Mouse (Mus musculus) limb, embryonic 14.5 days (tissue): ENCODE data around the gene Nfxl1. TPM values are rescaled to one million over a fixed set of nuclear protein-coding genes. Genes with fewer than 3 reads are reported as not detected.
"Not testable (repeated sequence)": the region's sequence is repeated elsewhere in the genome, so short reads cannot be mapped to it uniquely, and the experiment has no call there.

Experiments
- ATAC-seq: fragments of 200-750 bp; cut with Nextera tagmentation; 2 replicates; pipeline ENCODE4 v1.8.0; 2017; ENCODE audit warnings: low read depth, moderate number of reproducible peaks, moderate TSS enrichment; ENCODE audit not compliant: low FRiP score
- DNase-seq: peaks from one replicate; pipeline ENCODE4 v3.0.0-alpha.2; 2015; ENCODE audit warnings: low spot score
- H3K27ac ChIP-seq: fragments of 300-500 bp; sonication (generic); replicated peaks from 2 replicates; pipeline ENCODE4 v1.5.1; 2014; ENCODE audit warnings: low read depth, mild to moderate bottlenecking, low read length, moderate library complexity, mixed read lengths
- H3K27me3 ChIP-seq: fragments of 300-500 bp; sonication (generic); 2 replicates; pipeline ENCODE4 v1.6.1; 2014; ENCODE audit warnings: low read length, mixed read lengths; ENCODE audit not compliant: control insufficient read depth, insufficient read depth
- H3K36me3 ChIP-seq: fragments of 300-500 bp; sonication (generic); 2 replicates; pipeline ENCODE4 v1.6.1; 2014; ENCODE audit warnings: mild to moderate bottlenecking, low read length, moderate library complexity, mixed read lengths; ENCODE audit not compliant: control insufficient read depth, insufficient read depth
- H3K4me1 ChIP-seq: fragments of 300-500 bp; sonication (generic); 2 replicates; pipeline ENCODE4 v1.6.1; 2014; ENCODE audit warnings: antibody characterized with exemption, low read length, mixed read lengths; ENCODE audit not compliant: control insufficient read depth, insufficient read depth
- H3K4me2 ChIP-seq: fragments of 300-500 bp; sonication (generic); replicated peaks from 2 replicates; pipeline ENCODE4 v1.6.1; 2014; ENCODE audit warnings: low read depth, mild to moderate bottlenecking, low read length, moderate library complexity; ENCODE audit not compliant: severe bottlenecking
- H3K4me3 ChIP-seq: fragments of 300-500 bp; sonication (generic); replicated peaks from 2 replicates; pipeline ENCODE4 v1.5.1; 2014; ENCODE audit warnings: low read length
- H3K9ac ChIP-seq: fragments of 300-500 bp; sonication (generic); 2 replicates; pipeline ENCODE4 v1.6.1; 2014; ENCODE audit warnings: mild to moderate bottlenecking, low read depth, low read length, moderate library complexity; ENCODE audit not compliant: severe bottlenecking
- H3K9me3 ChIP-seq: fragments of 300-500 bp; sonication (generic); 2 replicates; pipeline ENCODE4 v1.6.1; 2016; ENCODE audit warnings: low read length; ENCODE audit not compliant: control insufficient read depth
- POLR2A ChIP-seq: fragments of 200-500 bp; IDR thresholded peaks from 2 replicates; pipeline ENCODE4 v1.8.0; 2012; ENCODE audit warnings: inconsistent platforms, mild to moderate bottlenecking, moderate library complexity, borderline replicate concordance; ENCODE audit not compliant: insufficient read depth, insufficient read length; ENCODE audit errors: extremely low read depth
- WGBS: fragments of 180-500 bp; shearing (Covaris S2); extraction: QIAGEN DNeasy Blood & Tissue Kit; methylation state at CpG from one replicate; pipeline ENCODE4 v1.1.7; 2014; 5-methylcytosine and 5-hydroxymethylcytosine counted together
- polyA plus RNA-seq, 2 experiments: library from polyadenylated mRNA; depleted of rRNA in 1 of 2; stranded (reverse) in 1 of 2; unstranded in 1 of 2; fragments of >200 nt; fragmentation: Nextera tagmentation in 1 of 2; extraction: Ambion mirVana in 1 of 2; gene quantifications; 2 replicates each; pipeline versions ENCODE4 v1.2.1 to v1.2.3; 2012 to 2014

The Nfxl1 gene
- polyA plus RNA-seq (2012; rRNA removed) (29.9 and 31.0 TPM in 2 replicates), polyA plus RNA-seq (2014; fragmentation: Nextera tagmentation; extraction: Ambion mirVana) (25.2 and 25.8 TPM in 2 replicates)

GRCm38 (mm10) chr5:72559544-72560049 lies at the start of gene Nfxl1:
Gene Nfxl1, minus strand, starts transcription at chr5:72559684.
- Histone ChIP-seq H3K4me3 (peak within 1 kb of the TSS; percentile 95), H3K4me2 (peak within 1 kb of the TSS; percentile 64), H3K9me3 (no peaks in the 10 kb centered on the region), H3K36me3 (peaks cover 11% of the 10 kb centered on the region), H3K27ac (peak within 1 kb of the TSS; percentile 67), H3K27me3 (no peaks in the 10 kb centered on the region), H3K9ac (peak within 1 kb of the TSS; percentile 92), H3K4me1 (peaks cover 16% of the 10 kb centered on the region)
- DNase-seq (peak; percentile 97), ATAC-seq (peak; percentile 97)
- TF ChIP-seq POLR2A: peak; percentile 82; the same call in 1 of the 2 replicates
- WGBS: under 1% methylated on average over 42 of the region's 42 CpGs

GRCm38 (mm10) chr5:72603138-72603537 lies 43.7 kb upstream of the Nfxl1 start:
- DNase-seq (no peak), ATAC-seq (no peak)
- no peak overlapping the region for H3K27ac ChIP-seq
- no peaks in the 10 kb centered on the region for H3K4me1 ChIP-seq
- H3K4me2 ChIP-seq: no peak overlapping the region
- no peaks in the 10 kb centered on the region for H3K27me3 ChIP-seq
- no peaks in the 10 kb centered on the region for H3K36me3 ChIP-seq
- no peaks in the 10 kb centered on the region for H3K9me3 ChIP-seq
- H3K4me3 ChIP-seq: no peak overlapping the region
- no peak overlapping the region for H3K9ac ChIP-seq
- no peak for TF ChIP-seq POLR2A
- WGBS: 93% methylated on average over 4 of the region's 4 CpGs

- Histone ChIP-seq H3K36me3 (no peaks in the 10 kb centered on the region), H3K9me3 (no peaks in the 10 kb centered on the region), H3K27ac (no peak overlapping the region), H3K9ac (no peak overlapping the region), H3K4me1 (no peaks in the 10 kb centered on the region), H3K4me2 (no peak overlapping the region), H3K4me3 (no peak overlapping the region), H3K27me3 (no peaks in the 10 kb centered on the region)
- ATAC-seq (no peak; the same call in 1 of the 2 replicates), DNase-seq (peak; percentile 27)
- no peak for TF ChIP-seq POLR2A
- WGBS: 19% methylated on average over 5 of the region's 5 CpGs
These were observed 41.5 kb upstream of the Nfxl1 start for GRCm38 (mm10) chr5:72601006-72601405.

GRCm38 (mm10) chr5:72587192-72587681 lies 27.8 kb upstream of the Nfxl1 start, which contains the start of gene Gm5868:
Gene Gm5868, minus strand, starts transcription at chr5:72587551.
- no peaks in the 10 kb centered on the region for H3K4me1 ChIP-seq
- peak within 1 kb of the TSS; percentile 40 for H3K9ac ChIP-seq
- H3K4me2 ChIP-seq: peak within 1 kb of the TSS; percentile 59
- DNase-seq (no peak), ATAC-seq (no peak)
- no peak within 1 kb of the TSS for H3K27ac ChIP-seq
- H3K9me3 ChIP-seq: no peaks in the 10 kb centered on the region
- TF ChIP-seq POLR2A: no peak
- no peaks in the 10 kb centered on the region for H3K36me3 ChIP-seq
- H3K4me3 ChIP-seq: peak within 1 kb of the TSS; percentile 34
- WGBS: 1% methylated on average over 30 of the region's 38 CpGs
- peaks cover 14% of the 10 kb centered on the region; the same call in 1 of the 2 replicates for H3K27me3 ChIP-seq

GRCm38 (mm10) chr5:72586667-72587191 lies 27.2 kb upstream of the Nfxl1 start:
- not testable (repeated sequence) for ATAC-seq, H3K36me3 ChIP-seq, H3K4me1 ChIP-seq, DNase-seq, H3K27ac ChIP-seq, H3K9me3 ChIP-seq
- Histone ChIP-seq H3K9ac (peak overlapping the region; percentile 40; the same call in 1 of the 2 replicates), H3K4me2 (peak overlapping the region; percentile 59), H3K4me3 (peak overlapping the region; percentile 34), H3K27me3 (peaks cover 14% of the 10 kb centered on the region; the same call in 1 of the 2 replicates)
- 40% methylated on average over 22 of the region's 25 CpGs for WGBS

GRCm38 (mm10) chr5:72586122-72586521 lies 26.6 kb upstream of the Nfxl1 start:
- not testable (repeated sequence) for H3K27ac ChIP-seq, H3K4me1 ChIP-seq, H3K36me3 ChIP-seq, H3K4me3 ChIP-seq, H3K4me2 ChIP-seq, H3K9ac ChIP-seq, ATAC-seq, DNase-seq, H3K9me3 ChIP-seq
- WGBS: 44% methylated on average over 7 of the region's 7 CpGs
- H3K27me3 ChIP-seq: peaks cover 15% of the 10 kb centered on the region; the same call in 1 of the 2 replicates

GRCm38 (mm10) chr5:72580970-72581332 lies 21.5 kb upstream of the Nfxl1 start, which contains the start of gene Zar1:
Gene Zar1, minus strand, starts transcription at chr5:72581254.
- not testable (repeated sequence) for DNase-seq, H3K36me3 ChIP-seq, H3K9me3 ChIP-seq, H3K4me1 ChIP-seq, H3K27me3 ChIP-seq, H3K27ac ChIP-seq
- Histone ChIP-seq H3K4me3 (peak within 1 kb of the TSS; percentile 42), H3K9ac (peak within 1 kb of the TSS; percentile 52), H3K4me2 (peak within 1 kb of the TSS; percentile 76)
- WGBS: 9% methylated on average over 17 of the region's 21 CpGs
- ATAC-seq: peak; percentile 50; the same call in 1 of the 2 replicates
